Mouse (Mus musculus): Measurements from ENCODE around the gene D5Ertd579e. TPM values are rescaled to one million over a fixed set of nuclear protein-coding genes. Genes with fewer than 3 reads are reported as not detected.

Gene D5Ertd579e
- total and polyA plus RNA-seq, 2 experiments from 2014 or later = 34.2 to 71.1 TPM

DNA sequence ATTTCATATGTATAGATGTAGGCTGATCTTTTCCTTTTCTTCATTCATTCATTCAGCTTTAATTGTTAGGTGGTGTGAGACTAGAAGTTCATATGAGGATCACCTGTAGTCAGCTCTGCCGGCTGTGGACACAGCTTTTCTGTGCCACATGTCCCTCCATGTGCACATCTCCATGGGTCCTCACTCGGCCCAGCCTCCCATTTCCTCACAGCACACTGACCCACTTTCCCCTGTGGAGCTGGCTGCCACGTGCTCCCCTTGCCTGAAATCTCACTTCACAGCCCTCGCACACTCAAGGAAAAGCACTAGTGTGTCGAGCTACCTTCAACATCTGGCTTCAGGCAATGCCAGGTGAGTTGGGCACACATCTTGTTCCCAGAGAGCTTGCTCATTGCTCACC is 23.3 kb upstream of the D5Ertd579e start:
- no peak overlapping the region for H3K9ac ChIP-seq (replicated peaks; ENCODE audit: low read length, poor library complexity, severe bottlenecking)
- TF ChIP-seq CTCF (IDR thresholded peaks at IDR 0.05) = no peak
- H3K36me3 ChIP-seq (ENCODE audit: insufficient read depth, low read length) = no peaks in the 10 kb centered on the region
- H3K4me2 ChIP-seq (ENCODE audit: low read depth, low read length, poor library complexity, severe bottlenecking) = no peak overlapping the region
- no peaks in the 10 kb centered on the region; the same call in 1 of the 2 replicates for H3K27me3 ChIP-seq (ENCODE audit: insufficient read depth, low read length)
- DNase-seq (ENCODE audit: low spot score) (no peak), ATAC-seq (ENCODE audit: low FRiP score) (no peak)
- H3K9me3 ChIP-seq (ENCODE audit: low read length) = no peaks in the 10 kb centered on the region
- no peaks in the 10 kb centered on the region for H3K4me1 ChIP-seq (ENCODE audit: insufficient read depth, low read length)
- WGBS = 79% methylated on average over 5 of the region's 5 CpGs
- H3K4me3 ChIP-seq (ENCODE audit: low read depth, low read length) = no peak overlapping the region
- H3K27ac ChIP-seq (ENCODE audit: low read depth, low read length) = no peak overlapping the region

DNA sequence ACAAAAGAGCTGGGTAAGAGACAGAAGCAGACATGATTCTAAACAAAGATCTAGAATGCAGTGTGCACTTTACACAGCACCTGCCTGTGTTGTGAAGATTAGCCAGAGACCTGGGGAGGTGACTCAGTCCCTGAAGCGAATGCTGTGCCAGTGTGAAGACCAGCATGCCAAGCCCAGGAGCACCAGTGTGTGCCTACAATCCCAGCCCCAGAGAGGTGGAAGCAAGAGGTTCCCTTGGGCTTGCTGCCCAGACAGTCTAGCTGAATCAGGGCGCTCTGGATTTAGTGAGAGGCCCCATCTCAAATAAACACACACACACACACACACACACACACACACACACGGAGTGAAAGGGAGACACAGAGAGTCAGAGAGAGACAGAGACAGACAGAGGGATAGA is 22.1 kb upstream of the D5Ertd579e start:
- no peak for TF ChIP-seq CTCF (IDR thresholded peaks at IDR 0.05)
- 73% methylated on average over 3 of the region's 3 CpGs for WGBS

DNA sequence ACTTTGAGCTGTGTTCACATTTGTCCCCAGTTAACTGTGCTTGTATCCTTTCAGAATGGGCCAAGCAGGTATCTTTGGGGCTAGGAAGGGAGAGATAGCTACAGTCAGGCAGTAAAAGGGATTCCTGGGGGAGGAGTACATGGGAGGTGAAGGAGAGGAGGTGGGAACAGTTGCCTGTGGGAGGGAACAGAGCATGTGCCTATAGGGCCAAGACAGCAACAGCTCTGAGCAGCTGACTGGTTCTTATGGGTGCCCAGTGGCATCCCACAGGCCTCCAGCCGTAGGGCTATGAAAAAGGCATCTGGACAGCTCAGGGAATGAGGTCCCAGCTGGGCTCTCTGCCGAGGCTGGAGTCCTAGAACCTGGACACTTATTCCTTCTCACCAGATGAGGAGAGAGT is 21.0 kb upstream of the D5Ertd579e start:
- Histone ChIP-seq H3K27me3 (ENCODE audit: insufficient read depth, low read length) (no peaks in the 10 kb centered on the region; the same call in 1 of the 2 replicates), H3K4me2 (ENCODE audit: low read depth, low read length, poor library complexity, severe bottlenecking) (no peak overlapping the region), H3K9ac (replicated peaks; ENCODE audit: low read length, poor library complexity, severe bottlenecking) (no peak overlapping the region), H3K36me3 (ENCODE audit: insufficient read depth, low read length) (no peaks in the 10 kb centered on the region), H3K27ac (ENCODE audit: low read depth, low read length) (no peak overlapping the region), H3K4me1 (ENCODE audit: insufficient read depth, low read length) (no peaks in the 10 kb centered on the region; the same call in 1 of the 2 replicates), H3K9me3 (ENCODE audit: low read length) (no peaks in the 10 kb centered on the region), H3K4me3 (ENCODE audit: low read depth, low read length) (no peak overlapping the region)
- DNase-seq (ENCODE audit: low spot score) (no peak), ATAC-seq (ENCODE audit: low FRiP score) (no peak)
- WGBS = 80% methylated on average over 2 of the region's 2 CpGs
- TF ChIP-seq CTCF (IDR thresholded peaks at IDR 0.05) = no peak

More for the DNA sequence above, 22.1 kb upstream of the D5Ertd579e start:
- Histone ChIP-seq H3K4me2 (ENCODE audit: low read depth, low read length, poor library complexity, severe bottlenecking) (no peak overlapping the region), H3K4me3 (ENCODE audit: low read depth, low read length) (no peak overlapping the region), H3K27ac (ENCODE audit: low read depth, low read length) (no peak overlapping the region), H3K36me3 (ENCODE audit: insufficient read depth, low read length) (no peaks in the 10 kb centered on the region), H3K9me3 (ENCODE audit: low read length) (no peaks in the 10 kb centered on the region), H3K27me3 (ENCODE audit: insufficient read depth, low read length) (no peaks in the 10 kb centered on the region; the same call in 1 of the 2 replicates), H3K4me1 (ENCODE audit: insufficient read depth, low read length) (no peaks in the 10 kb centered on the region; the same call in 1 of the 2 replicates), H3K9ac (replicated peaks; ENCODE audit: low read length, poor library complexity, severe bottlenecking) (no peak overlapping the region)
- ATAC-seq (ENCODE audit: low FRiP score) (no peak), DNase-seq (ENCODE audit: low spot score) (no peak)

DNA sequence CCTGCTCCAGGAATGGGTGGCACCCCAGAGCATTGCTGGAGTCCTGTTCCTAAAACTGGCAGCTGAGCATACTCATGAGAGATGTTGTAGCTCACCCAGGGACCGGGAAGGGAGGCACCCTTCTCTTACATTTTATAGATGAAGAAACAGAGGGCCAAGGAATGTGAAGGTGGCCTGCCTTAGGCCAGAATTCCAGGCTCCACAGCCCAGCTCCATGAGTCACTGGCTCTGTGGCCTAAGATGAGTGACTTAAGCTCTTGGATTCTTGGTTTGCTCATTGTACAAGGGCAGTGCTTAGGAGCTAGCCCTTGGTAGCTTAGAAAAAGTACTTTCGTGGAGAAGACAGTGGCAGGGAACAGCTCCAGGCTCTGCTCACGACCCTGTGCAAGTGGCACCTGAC is 19.0 kb upstream of the D5Ertd579e start:
- Histone ChIP-seq H3K27me3 (ENCODE audit: insufficient read depth, low read length) (no peaks in the 10 kb centered on the region; the same call in 1 of the 2 replicates), H3K4me1 (ENCODE audit: insufficient read depth, low read length) (no peaks in the 10 kb centered on the region; the same call in 1 of the 2 replicates), H3K36me3 (ENCODE audit: insufficient read depth, low read length) (no peaks in the 10 kb centered on the region), H3K9ac (replicated peaks; ENCODE audit: low read length, poor library complexity, severe bottlenecking) (no peak overlapping the region), H3K9me3 (ENCODE audit: low read length) (no peaks in the 10 kb centered on the region), H3K4me3 (ENCODE audit: low read depth, low read length) (no peak overlapping the region), H3K4me2 (ENCODE audit: low read depth, low read length, poor library complexity, severe bottlenecking) (no peak overlapping the region), H3K27ac (ENCODE audit: low read depth, low read length) (no peak overlapping the region)
- TF ChIP-seq CTCF (IDR thresholded peaks at IDR 0.05) = no peak
- DNase-seq (ENCODE audit: low spot score) = no peak
- ATAC-seq (ENCODE audit: low FRiP score) = no peak
- WGBS = 75% methylated on average over 3 of the region's 3 CpGs

DNA sequence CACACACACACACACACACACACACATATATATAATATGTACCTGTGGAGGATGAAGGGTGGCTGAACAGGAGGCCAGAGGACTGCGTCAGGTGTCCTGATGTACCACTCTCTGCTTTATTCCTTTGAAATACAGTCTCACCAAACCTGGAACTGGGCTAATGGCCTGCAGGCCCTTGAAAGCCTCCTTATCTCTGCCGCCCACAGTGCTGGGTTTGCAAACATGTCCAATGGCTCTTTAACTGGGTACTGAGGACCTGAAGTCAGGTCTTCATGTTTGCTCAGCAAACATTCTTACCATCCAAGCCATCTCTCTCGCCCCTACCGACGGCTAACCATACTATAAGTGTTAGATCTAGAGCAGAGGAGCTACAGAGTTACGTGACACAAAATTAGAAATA is 17.9 kb upstream of the D5Ertd579e start:
- Histone ChIP-seq H3K4me2 (ENCODE audit: low read depth, low read length, poor library complexity, severe bottlenecking) (no peak overlapping the region), H3K27ac (ENCODE audit: low read depth, low read length) (no peak overlapping the region), H3K9ac (replicated peaks; ENCODE audit: low read length, poor library complexity, severe bottlenecking) (no peak overlapping the region), H3K9me3 (ENCODE audit: low read length) (no peaks in the 10 kb centered on the region), H3K36me3 (ENCODE audit: insufficient read depth, low read length) (no peaks in the 10 kb centered on the region), H3K4me3 (ENCODE audit: low read depth, low read length) (no peak overlapping the region), H3K27me3 (ENCODE audit: insufficient read depth, low read length) (no peaks in the 10 kb centered on the region; the same call in 1 of the 2 replicates), H3K4me1 (ENCODE audit: insufficient read depth, low read length) (no peaks in the 10 kb centered on the region; the same call in 1 of the 2 replicates)
- no peak for ATAC-seq (ENCODE audit: low FRiP score)
- DNase-seq (ENCODE audit: low spot score) = no peak
- no peak for TF ChIP-seq CTCF (IDR thresholded peaks at IDR 0.05)
- WGBS = 93% methylated on average over 6 of the region's 6 CpGs

DNA sequence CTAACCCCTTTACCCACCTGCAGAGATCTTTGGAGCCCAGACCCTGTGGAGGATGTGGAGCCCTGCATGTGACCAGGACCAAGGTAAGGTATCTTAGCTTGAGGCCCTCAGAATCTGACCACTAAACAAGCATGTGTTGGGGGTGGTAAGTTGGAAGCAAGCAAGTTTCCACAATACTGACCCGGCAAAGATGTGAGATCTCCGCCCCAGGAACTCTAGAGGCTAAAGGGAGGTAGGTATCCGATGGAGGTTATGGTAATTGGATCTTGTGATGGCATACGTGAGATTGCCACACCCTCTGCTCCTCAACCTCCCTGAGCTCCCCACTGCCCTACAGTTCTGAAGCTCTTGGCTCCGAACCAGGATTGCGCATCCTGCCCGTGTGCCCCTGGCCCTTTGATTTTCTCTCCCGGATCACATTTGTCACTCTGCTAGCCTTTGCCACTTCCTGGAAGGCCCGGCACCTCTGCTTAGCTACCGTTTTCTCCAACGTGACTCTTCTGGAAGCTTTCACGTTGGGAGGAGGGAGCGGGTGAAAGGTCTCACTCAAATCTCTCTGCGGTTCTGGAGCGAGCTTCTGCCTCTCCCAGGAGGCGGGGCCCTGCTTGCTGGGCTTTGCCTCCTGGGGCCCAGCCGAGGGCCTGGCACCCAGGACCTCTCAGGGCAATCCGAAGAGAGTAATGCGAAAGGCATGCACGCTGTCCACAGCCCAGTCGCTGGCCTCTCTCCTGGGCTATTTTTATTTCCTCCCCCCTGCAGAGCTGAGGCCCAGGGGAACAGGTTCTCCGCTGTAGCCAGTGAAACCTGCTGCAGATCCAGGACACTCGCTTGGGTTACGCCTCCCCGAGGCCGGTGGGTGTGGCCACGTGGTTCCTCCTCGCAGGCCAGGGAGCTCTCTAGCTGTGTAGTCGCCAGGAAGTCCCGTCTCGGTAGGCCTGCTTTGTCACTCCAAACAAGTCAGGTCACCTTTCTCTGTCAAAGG is 17.0 kb upstream of the D5Ertd579e start:
- peak overlapping the region; percentile 37; the same call in 1 of the 2 replicates for H3K9ac ChIP-seq (replicated peaks; ENCODE audit: low read length, poor library complexity, severe bottlenecking)
- TF ChIP-seq CTCF (IDR thresholded peaks at IDR 0.05) = no peak
- no peaks in the 10 kb centered on the region; the same call in 1 of the 2 replicates for H3K27me3 ChIP-seq (ENCODE audit: insufficient read depth, low read length)
- H3K4me3 ChIP-seq (ENCODE audit: low read depth, low read length) = peak overlapping the region; percentile 8; the same call in 1 of the 2 replicates
- peak overlapping the region; percentile 37 for H3K4me2 ChIP-seq (ENCODE audit: low read depth, low read length, poor library complexity, severe bottlenecking)
- H3K36me3 ChIP-seq (ENCODE audit: insufficient read depth, low read length) = no peaks in the 10 kb centered on the region
- DNase-seq (ENCODE audit: low spot score) (peak; percentile 32), ATAC-seq (ENCODE audit: low FRiP score) (no peak)
- no peak overlapping the region for H3K27ac ChIP-seq (ENCODE audit: low read depth, low read length)
- 9% methylated on average over 31 of the region's 31 CpGs for WGBS
- H3K9me3 ChIP-seq (ENCODE audit: low read length) = no peaks in the 10 kb centered on the region
- H3K4me1 ChIP-seq (ENCODE audit: insufficient read depth, low read length) = no peaks in the 10 kb centered on the region; the same call in 1 of the 2 replicates
